Mouse (Mus musculus): ENCODE measurements around the gene Zranb3. TPM values are rescaled to one million over a fixed set of nuclear protein-coding genes. Genes with fewer than 3 reads are reported as not detected.

The Zranb3 gene
- polyA plus RNA-seq, 1 experiment from 2014 or later: 11.3 TPM

DNA sequence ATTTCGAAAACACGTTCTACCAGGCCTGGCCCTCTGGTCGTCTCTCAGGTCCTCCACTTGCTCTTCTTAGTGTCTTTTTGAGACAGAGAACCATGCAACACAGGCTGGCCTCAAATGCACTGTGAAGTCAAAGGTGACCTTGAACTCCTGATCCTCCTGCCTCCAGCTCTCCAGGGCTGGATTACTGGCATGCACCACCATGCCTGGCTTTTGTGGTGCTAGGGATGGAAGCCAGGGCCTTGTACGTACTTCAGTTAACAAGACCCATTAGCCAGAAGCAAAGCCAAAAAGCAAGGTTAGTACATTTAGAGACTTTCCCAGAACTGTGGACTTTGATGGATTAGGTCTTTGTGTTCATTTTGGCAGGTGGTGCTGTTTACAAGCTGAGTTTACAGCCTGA, 150.6 kb downstream of the Zranb3 start:
- Histone ChIP-seq H3K4me1 (replicated peaks; ENCODE audit: control insufficient read depth, insufficient read depth, low read length) (no peaks in the 10 kb centered on the region), H3K36me3 (ENCODE audit: control insufficient read depth, insufficient read depth, low read length) (no peaks in the 10 kb centered on the region), H3K9me3 (ENCODE audit: control insufficient read depth, low read length) (no peaks in the 10 kb centered on the region; the same call in 1 of the 2 replicates), H3K4me2 (replicated peaks; ENCODE audit: low read depth, low read length) (no peak overlapping the region), H3K9ac (ENCODE audit: low read depth, low read length) (no peak overlapping the region), H3K27ac (ENCODE audit: low read depth, low read length) (no peak overlapping the region), H3K4me3 (ENCODE audit: low read depth, low read length) (no peak overlapping the region), H3K27me3 (ENCODE audit: control insufficient read depth, insufficient read depth, low read length) (no peaks in the 10 kb centered on the region)
- DNase-seq (ENCODE audit: low spot score): no peak
- WGBS: 94% methylated on average over 4 of the region's 4 CpGs
- ATAC-seq (ENCODE audit: low FRiP score): no peak

DNA sequence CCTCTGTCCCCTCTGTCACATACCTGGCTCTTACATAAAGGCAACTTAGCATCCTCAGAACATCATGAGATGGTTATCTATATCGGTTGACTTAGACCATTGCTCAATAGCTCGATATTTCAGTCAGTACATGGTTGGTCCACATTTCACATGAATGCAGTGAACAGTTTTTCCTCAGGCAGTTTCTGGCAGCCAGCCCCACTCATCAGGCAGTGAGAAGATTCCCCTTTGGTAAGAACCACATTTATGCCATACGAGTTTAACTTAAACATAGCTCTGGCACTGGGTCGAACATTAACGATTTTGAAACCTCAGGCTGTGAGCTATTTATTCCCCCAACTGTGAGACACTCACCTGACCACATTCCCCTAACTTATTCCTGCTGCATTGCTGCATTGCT, 154.1 kb downstream of the Zranb3 start:
- Histone ChIP-seq H3K4me3 (ENCODE audit: low read depth, low read length) (no peak overlapping the region), H3K9me3 (ENCODE audit: control insufficient read depth, low read length) (no peaks in the 10 kb centered on the region; the same call in 1 of the 2 replicates), H3K4me1 (replicated peaks; ENCODE audit: control insufficient read depth, insufficient read depth, low read length) (no peaks in the 10 kb centered on the region), H3K27ac (ENCODE audit: low read depth, low read length) (no peak overlapping the region), H3K27me3 (ENCODE audit: control insufficient read depth, insufficient read depth, low read length) (no peaks in the 10 kb centered on the region), H3K4me2 (replicated peaks; ENCODE audit: low read depth, low read length) (no peak overlapping the region), H3K9ac (ENCODE audit: low read depth, low read length) (no peak overlapping the region), H3K36me3 (ENCODE audit: control insufficient read depth, insufficient read depth, low read length) (no peaks in the 10 kb centered on the region)
- 97% methylated on average over 5 of the region's 5 CpGs for WGBS
- no peak for ATAC-seq (ENCODE audit: low FRiP score)
- DNase-seq (ENCODE audit: low spot score): no peak

DNA sequence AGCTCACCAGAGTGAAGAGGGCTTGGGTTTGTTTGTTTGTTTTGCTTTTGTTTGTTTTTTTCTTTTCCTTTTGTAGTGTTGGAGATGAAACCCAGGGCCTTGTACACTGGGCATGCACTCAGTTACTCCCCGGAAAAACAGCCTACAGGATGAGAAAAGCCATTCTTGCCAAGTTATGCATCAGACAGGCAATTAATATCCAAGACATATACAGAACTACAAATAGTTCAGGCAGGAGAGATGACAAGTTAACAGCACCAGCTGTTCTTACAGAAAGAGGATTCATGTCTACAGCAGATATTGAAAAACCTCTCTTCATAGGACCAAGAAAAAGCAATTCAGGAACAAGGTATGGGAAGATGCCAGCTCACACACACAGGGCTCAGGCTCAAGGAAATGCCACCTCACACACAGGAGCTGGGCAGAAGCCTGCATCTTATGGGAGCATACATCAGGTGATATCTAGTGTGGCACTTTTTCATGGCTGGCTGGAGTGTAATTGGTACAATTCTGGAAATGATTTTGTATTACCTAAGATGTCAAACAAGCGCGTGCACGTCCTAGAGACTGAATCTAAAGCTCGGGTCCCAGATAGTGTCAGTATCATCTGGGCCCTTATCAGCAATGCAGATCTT, 156.1 kb downstream of the Zranb3 start:
- Histone ChIP-seq H3K4me2 (replicated peaks; ENCODE audit: low read depth, low read length) (no peak overlapping the region), H3K9me3 (ENCODE audit: control insufficient read depth, low read length) (no peaks in the 10 kb centered on the region; the same call in 1 of the 2 replicates), H3K4me3 (ENCODE audit: low read depth, low read length) (no peak overlapping the region), H3K4me1 (replicated peaks; ENCODE audit: control insufficient read depth, insufficient read depth, low read length) (no peaks in the 10 kb centered on the region), H3K27me3 (ENCODE audit: control insufficient read depth, insufficient read depth, low read length) (no peaks in the 10 kb centered on the region), H3K36me3 (ENCODE audit: control insufficient read depth, insufficient read depth, low read length) (no peaks in the 10 kb centered on the region), H3K9ac (ENCODE audit: low read depth, low read length) (no peak overlapping the region), H3K27ac (ENCODE audit: low read depth, low read length) (no peak overlapping the region)
- DNase-seq (ENCODE audit: low spot score) (no peak), ATAC-seq (ENCODE audit: low FRiP score) (no peak)
- WGBS: 90% methylated on average over 5 of the region's 5 CpGs

DNA sequence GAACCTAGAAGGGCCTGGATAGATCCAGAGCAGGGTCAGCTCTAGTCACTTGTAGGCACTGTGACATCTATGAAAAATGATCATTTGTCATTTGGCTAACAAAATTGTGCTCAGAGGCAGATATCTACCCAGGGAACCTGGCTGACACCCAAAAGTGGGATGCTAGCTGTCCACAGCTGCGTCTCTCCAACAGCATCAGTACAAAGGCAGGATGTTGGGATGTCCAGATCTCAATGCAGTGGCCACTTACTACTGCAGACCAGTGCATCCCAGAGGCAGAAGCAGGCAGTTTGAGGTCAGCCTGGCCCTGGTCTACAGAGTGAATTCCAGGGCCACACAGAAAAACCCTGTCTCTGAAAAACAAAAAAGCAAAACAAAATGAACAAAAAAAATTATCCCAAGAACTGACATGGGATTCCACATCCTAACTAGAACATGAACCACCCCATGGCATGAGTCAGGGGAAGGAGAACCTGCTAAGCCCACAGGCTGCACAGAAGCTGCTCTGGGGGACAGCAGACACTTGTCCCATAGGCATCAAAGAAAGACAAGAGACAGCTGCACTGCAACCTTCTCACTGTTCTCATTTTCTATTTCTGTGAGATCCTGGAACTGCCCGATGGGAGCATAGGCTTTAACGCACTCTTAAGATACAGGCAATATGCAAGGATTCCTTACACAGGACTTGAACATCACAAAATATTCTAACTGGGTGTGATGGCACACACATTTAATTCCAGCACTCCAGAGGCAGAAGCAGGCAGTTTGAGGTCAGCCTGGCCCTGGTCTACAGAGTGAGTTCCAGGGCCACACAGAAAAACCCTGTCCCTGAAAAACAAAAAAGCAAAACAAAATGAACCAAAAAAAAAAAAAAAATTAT, 156.9 kb downstream of the Zranb3 start:
- 92% methylated on average over 3 of the region's 3 CpGs for WGBS
- no peaks in the 10 kb centered on the region for H3K27me3 ChIP-seq (ENCODE audit: control insufficient read depth, insufficient read depth, low read length)
- H3K27ac ChIP-seq (ENCODE audit: low read depth, low read length): no peak overlapping the region
- no peaks in the 10 kb centered on the region; the same call in 1 of the 2 replicates for H3K9me3 ChIP-seq (ENCODE audit: control insufficient read depth, low read length)
- H3K9ac ChIP-seq (ENCODE audit: low read depth, low read length): no peak overlapping the region
- DNase-seq (ENCODE audit: low spot score): no peak
- H3K36me3 ChIP-seq (ENCODE audit: control insufficient read depth, insufficient read depth, low read length): no peaks in the 10 kb centered on the region
- no peak for ATAC-seq (ENCODE audit: low FRiP score)
- no peak overlapping the region for H3K4me2 ChIP-seq (replicated peaks; ENCODE audit: low read depth, low read length)
- no peak overlapping the region for H3K4me3 ChIP-seq (ENCODE audit: low read depth, low read length)
- H3K4me1 ChIP-seq (replicated peaks; ENCODE audit: control insufficient read depth, insufficient read depth, low read length): no peaks in the 10 kb centered on the region

DNA sequence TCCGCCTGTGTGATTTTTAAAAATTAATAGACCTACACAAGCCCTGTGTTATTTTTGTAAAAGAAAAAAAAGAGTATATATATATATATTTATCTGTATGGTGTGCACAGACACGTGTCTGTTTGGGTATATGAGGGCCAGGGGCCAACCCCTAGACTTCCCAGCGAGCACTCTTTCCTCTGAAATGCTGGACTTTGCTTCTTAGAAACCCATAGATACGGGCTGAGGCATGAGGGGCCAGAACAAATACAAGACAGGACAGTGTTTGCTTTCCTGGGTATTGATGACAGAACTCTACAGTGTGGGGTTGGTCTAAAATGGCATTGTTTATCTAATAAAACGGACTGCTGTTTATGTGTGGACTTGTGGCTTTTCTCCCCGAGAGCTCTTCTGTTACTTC, 159.3 kb downstream of the Zranb3 start:
- Histone ChIP-seq H3K4me1 (replicated peaks; ENCODE audit: control insufficient read depth, insufficient read depth, low read length) (no peaks in the 10 kb centered on the region), H3K27ac (ENCODE audit: low read depth, low read length) (no peak overlapping the region), H3K9me3 (ENCODE audit: control insufficient read depth, low read length) (no peaks in the 10 kb centered on the region; the same call in 1 of the 2 replicates), H3K4me2 (replicated peaks; ENCODE audit: low read depth, low read length) (no peak overlapping the region), H3K27me3 (ENCODE audit: control insufficient read depth, insufficient read depth, low read length) (no peaks in the 10 kb centered on the region), H3K4me3 (ENCODE audit: low read depth, low read length) (no peak overlapping the region), H3K36me3 (ENCODE audit: control insufficient read depth, insufficient read depth, low read length) (peaks cover 13% of the 10 kb centered on the region), H3K9ac (ENCODE audit: low read depth, low read length) (no peak overlapping the region)
- WGBS: 83% methylated on average over 6 of the region's 6 CpGs
- DNase-seq (ENCODE audit: low spot score) (no peak), ATAC-seq (ENCODE audit: low FRiP score) (no peak)

DNA sequence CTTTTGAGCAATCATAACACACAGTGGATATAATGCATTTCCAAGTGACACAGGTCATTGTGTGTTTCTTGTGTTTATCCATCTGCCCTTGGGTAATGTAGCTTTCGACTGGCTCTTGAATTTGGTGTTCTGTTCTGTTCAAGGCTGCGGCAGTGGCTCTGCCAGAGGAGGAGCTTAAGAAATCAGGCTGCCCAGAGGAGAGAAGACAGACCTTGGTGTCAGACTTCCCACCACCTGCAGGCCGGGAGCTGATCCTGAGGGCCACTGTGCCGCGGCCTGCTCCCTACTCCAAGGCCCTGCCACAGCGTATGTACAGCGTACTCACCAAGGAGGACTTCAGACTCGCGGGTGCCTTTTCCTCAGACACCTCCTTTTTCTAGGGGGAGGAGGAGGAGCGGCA, 160.6 kb downstream of the Zranb3 start:
- WGBS: 96% methylated on average over 10 of the region's 10 CpGs
- no peak for DNase-seq (ENCODE audit: low spot score)
- Histone ChIP-seq H3K4me1 (replicated peaks; ENCODE audit: control insufficient read depth, insufficient read depth, low read length) (no peaks in the 10 kb centered on the region), H3K4me2 (replicated peaks; ENCODE audit: low read depth, low read length) (no peak overlapping the region), H3K9ac (ENCODE audit: low read depth, low read length) (no peak overlapping the region), H3K27me3 (ENCODE audit: control insufficient read depth, insufficient read depth, low read length) (no peaks in the 10 kb centered on the region), H3K27ac (ENCODE audit: low read depth, low read length) (no peak overlapping the region), H3K36me3 (ENCODE audit: control insufficient read depth, insufficient read depth, low read length) (peaks cover 16% of the 10 kb centered on the region), H3K9me3 (ENCODE audit: control insufficient read depth, low read length) (no peaks in the 10 kb centered on the region), H3K4me3 (ENCODE audit: low read depth, low read length) (no peak overlapping the region)
- no peak for ATAC-seq (ENCODE audit: low FRiP score)

DNA sequence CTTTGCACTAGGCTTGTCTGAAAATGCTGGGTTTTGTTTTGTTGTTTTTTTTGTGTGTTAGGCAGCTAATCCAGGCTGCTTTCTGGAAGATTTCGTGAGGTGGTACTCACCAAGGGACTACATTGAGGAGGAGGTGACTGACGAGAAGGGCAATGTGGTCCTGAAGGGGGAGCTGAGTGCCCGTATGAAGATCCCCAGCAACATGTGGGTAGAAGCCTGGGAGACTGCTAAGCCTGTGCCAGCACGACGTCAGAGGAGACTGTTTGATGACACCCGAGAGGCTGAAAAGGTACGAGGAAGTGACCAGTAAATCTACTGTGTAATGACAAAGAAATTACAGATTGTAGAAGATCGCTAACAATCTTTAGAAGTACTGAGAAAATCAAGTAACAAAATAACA, 165.6 kb downstream of the Zranb3 start:
- 81% methylated on average over 8 of the region's 8 CpGs for WGBS
- no peak for ATAC-seq (ENCODE audit: low FRiP score)

DNA sequence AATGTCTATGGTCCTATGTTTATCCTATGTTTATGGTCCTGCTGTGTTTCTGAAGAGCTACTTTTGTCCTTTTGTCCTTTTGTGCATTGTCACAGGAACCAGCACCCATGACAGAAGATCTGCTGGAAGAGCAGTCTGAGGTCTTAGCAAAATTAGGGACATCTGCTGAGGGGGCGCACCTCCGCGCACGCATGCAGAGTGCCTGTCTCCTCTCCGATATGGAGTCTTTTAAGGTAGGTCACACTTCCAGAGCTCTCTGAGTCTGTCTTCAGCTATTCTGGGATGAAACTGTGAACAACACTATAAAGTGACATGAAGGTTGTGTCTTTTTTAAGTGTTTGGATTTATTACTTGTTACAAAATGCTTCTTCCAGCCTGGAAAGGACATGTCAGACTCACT, 168.5 kb downstream of the Zranb3 start:
- no peaks in the 10 kb centered on the region for H3K9me3 ChIP-seq (ENCODE audit: control insufficient read depth, low read length)
- no peak for DNase-seq (ENCODE audit: low spot score)
- no peak overlapping the region for H3K4me2 ChIP-seq (replicated peaks; ENCODE audit: low read depth, low read length)
- H3K9ac ChIP-seq (ENCODE audit: low read depth, low read length): no peak overlapping the region
- peaks cover 11% of the 10 kb centered on the region for H3K36me3 ChIP-seq (ENCODE audit: control insufficient read depth, insufficient read depth, low read length)
- H3K4me3 ChIP-seq (ENCODE audit: low read depth, low read length): no peak overlapping the region
- no peaks in the 10 kb centered on the region for H3K27me3 ChIP-seq (ENCODE audit: control insufficient read depth, insufficient read depth, low read length)
- WGBS: 96% methylated on average over 5 of the region's 5 CpGs
- H3K27ac ChIP-seq (ENCODE audit: low read depth, low read length): no peak overlapping the region
- no peaks in the 10 kb centered on the region for H3K4me1 ChIP-seq (replicated peaks; ENCODE audit: control insufficient read depth, insufficient read depth, low read length)
- ATAC-seq (ENCODE audit: low FRiP score): no peak

More for the DNA sequence above, 165.6 kb downstream of the Zranb3 start:
- no peaks in the 10 kb centered on the region for H3K27me3 ChIP-seq (ENCODE audit: control insufficient read depth, insufficient read depth, low read length)
- no peak overlapping the region for H3K4me3 ChIP-seq (ENCODE audit: low read depth, low read length)
- no peak overlapping the region for H3K9ac ChIP-seq (ENCODE audit: low read depth, low read length)
- H3K4me2 ChIP-seq (replicated peaks; ENCODE audit: low read depth, low read length): no peak overlapping the region
- no peaks in the 10 kb centered on the region for H3K9me3 ChIP-seq (ENCODE audit: control insufficient read depth, low read length)
- no peak overlapping the region for H3K27ac ChIP-seq (ENCODE audit: low read depth, low read length)
- peaks cover 16% of the 10 kb centered on the region for H3K36me3 ChIP-seq (ENCODE audit: control insufficient read depth, insufficient read depth, low read length)
- no peaks in the 10 kb centered on the region for H3K4me1 ChIP-seq (replicated peaks; ENCODE audit: control insufficient read depth, insufficient read depth, low read length)
- no peak for DNase-seq (ENCODE audit: low spot score)

DNA sequence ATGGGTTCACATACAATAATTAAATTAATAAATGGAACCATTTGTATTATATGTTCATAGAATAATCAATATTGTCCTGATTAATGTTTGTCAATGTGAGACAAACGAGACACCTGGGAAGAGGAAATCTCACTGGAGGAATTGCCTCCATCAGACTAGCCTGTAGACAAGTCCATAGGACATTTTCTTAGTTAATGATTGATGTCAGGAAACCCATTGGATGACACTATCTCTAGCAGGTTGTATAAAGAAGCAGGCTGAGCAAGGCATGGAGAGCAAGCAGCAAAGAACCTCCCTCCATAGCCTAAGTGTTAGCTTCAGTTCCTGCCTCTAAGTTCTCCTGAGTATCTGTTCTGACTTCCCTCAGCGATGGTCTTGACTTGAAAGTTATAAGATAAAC, 169.4 kb downstream of the Zranb3 start:
- 94% methylated on average over 2 of the region's 2 CpGs for WGBS
- no peak overlapping the region for H3K4me3 ChIP-seq (ENCODE audit: low read depth, low read length)
- no peaks in the 10 kb centered on the region for H3K9me3 ChIP-seq (ENCODE audit: control insufficient read depth, low read length)
- H3K4me1 ChIP-seq (replicated peaks; ENCODE audit: control insufficient read depth, insufficient read depth, low read length): no peaks in the 10 kb centered on the region
- DNase-seq (ENCODE audit: low spot score) (no peak), ATAC-seq (ENCODE audit: low FRiP score) (no peak)
- no peak overlapping the region for H3K4me2 ChIP-seq (replicated peaks; ENCODE audit: low read depth, low read length)
- H3K9ac ChIP-seq (ENCODE audit: low read depth, low read length): no peak overlapping the region
- H3K27me3 ChIP-seq (ENCODE audit: control insufficient read depth, insufficient read depth, low read length): no peaks in the 10 kb centered on the region
- H3K36me3 ChIP-seq (ENCODE audit: control insufficient read depth, insufficient read depth, low read length): peaks cover 2% of the 10 kb centered on the region
- H3K27ac ChIP-seq (ENCODE audit: low read depth, low read length): no peak overlapping the region

Data from hindbrain, embryonic 11.5 days (tissue).